Mouse (Mus musculus): ENCODE data around the gene Stpg1. TPM values are rescaled to one million over a fixed set of nuclear protein-coding genes. Genes with fewer than 3 reads are reported as not detected.

Stpg1 gene
- polyA plus RNA-seq, 2 experiments from 2014 or later: not detected

DNA sequence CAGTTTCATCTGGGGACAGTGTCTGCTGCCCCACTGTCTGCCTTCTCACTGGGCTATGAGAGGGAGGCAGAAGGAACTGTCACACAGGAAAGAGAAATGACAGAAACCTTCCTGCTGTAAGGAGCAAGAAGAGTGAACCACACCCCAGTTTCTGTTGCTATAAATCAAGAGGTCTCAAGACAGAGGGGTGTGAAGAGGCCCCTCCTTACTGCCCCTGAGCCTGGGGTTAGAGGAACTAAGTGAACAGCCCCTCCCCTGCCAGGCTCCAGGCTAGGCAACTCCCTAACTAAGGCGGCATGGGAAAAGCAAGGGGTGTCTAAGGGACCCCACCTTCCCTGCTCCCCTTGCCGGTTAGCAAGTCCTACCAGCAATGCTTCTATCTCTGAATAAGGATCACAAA, 69.2 kb downstream of the Stpg1 start:
- no peak for ATAC-seq

DNA sequence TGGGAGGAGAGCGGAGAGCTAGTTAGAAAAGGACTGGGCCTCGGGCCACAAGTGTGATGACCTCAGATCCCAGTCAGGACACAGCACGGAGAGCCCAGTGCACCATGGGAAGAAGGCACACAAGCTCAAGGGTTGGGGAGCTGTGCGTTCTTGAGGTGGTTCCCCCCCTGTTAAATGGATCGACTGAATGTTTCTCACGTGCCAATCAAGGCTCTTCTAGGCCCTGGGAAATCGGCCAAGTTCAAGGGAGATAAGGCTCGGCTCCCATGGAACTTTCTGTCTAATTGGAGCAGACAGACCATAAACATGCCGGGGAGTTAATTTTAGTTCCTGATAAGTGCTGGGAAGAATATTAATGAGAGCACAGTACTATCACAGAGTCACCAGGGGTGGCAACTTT, 70.8 kb downstream of the Stpg1 start:
- ATAC-seq: no peak

DNA sequence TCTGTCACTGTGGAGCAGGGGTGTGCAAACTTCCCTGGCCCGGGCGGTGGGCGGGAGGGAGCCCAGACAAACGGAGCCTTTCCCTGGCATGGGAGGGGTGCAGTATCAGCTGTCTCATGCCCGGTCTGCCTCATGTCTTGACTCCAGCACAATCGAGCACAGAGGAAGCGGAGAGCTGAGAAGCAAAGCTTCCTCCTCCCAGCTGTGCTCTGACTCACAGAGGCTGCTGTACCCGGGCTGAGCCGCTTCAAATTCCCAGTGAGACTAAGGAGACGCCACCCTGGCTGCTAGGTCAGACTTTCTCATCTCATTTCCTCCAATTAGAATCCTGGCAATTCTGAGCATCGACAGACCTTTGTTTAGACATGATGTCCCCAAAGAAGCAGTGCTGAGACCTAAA, 72.5 kb downstream of the Stpg1 start:
- ATAC-seq: no peak

DNA sequence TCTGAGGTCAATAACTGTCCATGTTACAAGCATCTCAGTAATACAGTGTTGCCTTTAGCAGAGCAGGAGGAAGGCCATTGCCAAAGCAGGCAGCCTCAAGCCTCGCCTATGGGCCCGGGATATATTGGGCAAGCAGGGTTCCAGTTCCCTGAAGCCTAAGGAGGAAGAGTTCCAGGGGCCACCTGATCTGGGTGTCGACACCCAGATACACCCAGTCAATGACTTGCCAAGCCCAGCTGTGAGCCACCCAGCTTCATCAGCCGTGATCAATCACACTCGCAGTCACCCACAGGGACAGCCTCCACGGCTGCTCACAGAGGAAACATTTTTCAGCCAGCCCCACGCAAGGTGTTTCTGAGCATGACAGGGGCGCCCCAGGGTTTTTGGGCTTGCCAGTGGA, 72.9 kb downstream of the Stpg1 start:
- no peak for ATAC-seq

DNA sequence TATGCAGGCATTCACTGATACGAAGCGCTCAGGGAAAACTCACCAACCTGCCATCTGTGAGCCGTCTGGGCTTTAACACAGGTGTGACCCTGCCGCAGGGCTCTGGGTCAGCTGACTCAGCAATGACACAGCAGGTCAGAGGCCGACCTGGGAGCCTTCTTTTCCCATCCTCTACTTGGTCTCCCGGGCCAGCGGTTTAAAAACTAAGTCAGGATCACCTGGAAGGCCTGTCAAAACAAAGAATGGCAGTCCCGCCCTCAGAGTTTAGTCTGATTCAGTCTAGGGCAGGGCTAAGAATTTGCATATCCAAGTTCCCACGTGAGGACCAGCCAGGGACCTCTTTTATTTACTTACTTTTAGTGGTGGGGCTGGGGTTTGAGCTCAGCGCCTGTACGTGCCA, 74.6 kb downstream of the Stpg1 start:
- ATAC-seq: no peak

DNA sequence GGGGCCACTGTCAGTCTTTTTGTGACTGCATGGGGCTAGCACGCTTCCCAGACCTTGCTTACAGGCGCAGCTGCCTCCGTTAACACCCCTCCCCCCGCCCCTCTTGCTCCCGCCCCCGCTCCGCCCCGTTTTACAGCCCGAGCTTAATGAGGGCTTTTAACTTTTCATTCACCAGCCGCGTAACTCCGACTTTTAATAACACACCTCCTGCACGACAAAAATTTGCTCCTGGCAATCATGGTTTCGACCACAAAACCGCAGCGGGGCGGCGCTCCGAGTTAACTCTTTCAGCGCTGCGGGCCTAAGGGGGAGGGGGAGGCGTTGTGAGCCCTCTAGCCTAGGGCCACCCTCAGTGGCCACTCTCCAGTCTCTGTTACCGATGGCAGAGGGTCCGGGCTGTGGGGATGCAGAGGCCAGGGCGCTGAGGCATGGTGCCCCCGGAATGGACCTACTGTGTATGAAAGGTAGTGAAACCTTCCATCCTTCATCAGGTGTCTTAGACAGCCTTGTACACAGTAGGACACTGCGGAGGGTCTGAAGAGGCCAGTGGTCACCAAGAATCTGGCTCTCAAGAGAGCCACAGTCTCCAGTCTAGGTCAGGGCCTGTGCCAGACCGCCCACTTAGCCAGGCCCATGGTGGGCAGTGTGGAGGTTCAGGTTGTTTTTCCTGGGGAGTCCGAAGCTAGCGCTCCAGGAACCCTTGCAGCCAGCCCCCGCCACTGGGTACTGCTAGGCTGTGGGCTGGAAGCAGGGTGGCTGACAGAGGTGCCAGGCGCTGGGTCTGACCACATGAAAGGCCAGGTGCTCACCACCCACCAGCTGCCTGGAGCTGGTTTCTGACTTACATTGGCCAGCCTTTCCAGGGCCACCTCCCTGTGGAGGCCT, 75.8 kb downstream of the Stpg1 start:
- ATAC-seq: peak; percentile 62

DNA sequence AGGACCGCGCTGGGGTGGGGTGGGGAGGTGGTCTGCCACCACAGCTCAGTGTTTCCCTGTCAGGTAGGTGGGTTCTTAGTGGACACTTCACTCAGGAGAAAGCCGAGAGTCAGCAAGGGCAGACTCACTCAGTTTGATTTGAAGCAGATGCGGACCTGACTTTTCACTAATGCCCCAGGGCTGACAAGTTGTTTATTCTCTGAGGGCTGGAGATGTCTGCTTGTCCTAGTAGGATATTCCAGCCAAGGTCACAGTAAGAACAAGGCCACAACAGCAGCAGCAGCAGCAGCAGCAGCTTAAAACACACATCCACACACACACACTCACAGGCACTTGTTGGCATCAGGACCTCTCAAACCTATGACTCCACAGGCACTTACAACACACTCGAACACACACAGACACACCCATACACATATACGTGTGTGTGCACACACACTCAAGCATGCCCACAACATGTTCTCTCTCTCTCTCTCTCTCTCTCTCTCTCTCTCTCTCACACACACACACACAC, 76.5 kb downstream of the Stpg1 start:
- no peak for ATAC-seq

DNA sequence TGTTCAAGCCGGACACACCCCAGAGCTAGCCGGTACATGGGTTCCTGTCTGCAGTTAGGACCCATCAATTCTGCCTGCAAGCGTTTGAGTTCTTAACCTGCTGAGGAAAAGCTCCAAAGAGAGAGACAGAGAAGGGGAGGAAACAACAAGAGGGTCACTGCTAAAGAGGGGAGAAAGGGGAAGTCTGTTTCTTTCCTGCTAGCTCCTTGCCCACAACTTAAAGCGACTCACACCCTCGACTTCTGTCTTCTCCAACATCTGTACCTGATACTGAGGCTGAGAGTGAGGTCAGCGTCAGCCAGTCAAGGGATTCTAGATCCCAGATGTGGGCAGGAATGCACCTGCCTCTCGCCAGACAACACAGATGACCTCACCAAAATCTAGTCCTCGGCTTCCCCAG, 77.7 kb downstream of the Stpg1 start:
- ATAC-seq: no peak

DNA sequence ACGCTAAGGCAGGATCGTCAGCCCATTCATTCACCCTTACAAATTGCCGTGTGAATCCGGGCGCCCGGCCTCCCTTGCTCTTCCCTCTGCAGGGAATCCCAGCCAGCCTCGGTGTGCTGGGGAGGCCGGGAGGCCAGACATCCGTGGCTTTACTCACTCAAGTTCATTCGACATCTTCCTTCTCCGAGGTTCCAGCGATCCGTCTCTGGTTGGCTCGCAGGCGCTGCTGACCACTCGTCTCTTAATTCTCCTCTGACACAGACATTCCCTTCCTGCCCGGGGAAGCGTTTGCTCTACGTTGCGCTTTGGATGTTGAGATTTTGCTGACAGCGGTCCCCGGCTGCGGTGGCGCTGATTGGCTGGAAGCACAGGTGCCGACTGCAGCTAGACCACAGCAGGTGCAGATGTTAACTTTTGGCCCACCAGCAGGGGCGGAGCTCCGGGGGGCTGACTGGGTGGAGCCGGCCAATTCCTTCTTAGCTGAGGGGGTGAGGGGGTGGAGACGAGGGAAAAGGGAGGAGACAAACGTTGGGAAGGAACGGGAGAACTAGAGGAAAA, 78.7 kb downstream of the Stpg1 start, which contains the start of gene Grhl3:
TSS of gene Grhl3 (minus strand) at position 380 of the 558 bp plus-strand sequence.
- no peak for ATAC-seq

DNA sequence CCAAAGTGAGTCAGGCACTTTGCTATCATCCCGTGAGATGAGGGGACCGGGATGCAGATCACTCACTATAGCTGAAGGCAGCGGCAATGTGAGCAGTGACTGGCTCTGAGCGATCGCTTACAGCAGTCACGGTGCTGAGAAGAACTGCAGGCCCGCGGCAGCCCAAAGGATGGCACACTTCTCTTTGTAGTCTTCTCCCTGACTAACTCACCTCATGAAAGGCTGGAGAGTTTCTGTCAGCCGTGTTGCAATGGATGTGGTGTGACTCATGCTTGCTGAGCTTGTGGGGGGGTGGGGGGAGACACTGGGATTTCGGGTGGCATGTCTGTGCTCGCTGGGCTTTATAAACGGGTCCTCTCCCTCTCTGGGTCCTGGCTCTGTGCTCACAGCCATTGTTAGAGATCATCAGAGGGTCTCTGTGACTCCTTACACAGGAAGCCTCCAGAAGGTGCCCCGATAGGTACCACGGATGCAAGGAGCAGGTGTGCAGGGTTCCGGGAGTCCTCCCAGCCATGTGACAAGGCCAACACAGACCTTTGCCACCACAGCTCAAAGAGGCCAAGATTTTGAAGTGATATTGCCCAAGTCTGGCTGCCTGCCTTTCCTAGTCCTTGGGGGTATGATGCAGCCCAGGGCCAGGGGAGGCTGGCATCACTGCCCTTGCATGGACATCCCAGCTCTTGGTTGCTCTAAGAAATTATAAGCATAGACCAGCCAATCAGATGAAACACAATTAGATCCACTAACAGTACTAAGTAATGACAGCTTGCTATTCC, 81.0 kb downstream of the Stpg1 start:
- ATAC-seq: no peak

DNA sequence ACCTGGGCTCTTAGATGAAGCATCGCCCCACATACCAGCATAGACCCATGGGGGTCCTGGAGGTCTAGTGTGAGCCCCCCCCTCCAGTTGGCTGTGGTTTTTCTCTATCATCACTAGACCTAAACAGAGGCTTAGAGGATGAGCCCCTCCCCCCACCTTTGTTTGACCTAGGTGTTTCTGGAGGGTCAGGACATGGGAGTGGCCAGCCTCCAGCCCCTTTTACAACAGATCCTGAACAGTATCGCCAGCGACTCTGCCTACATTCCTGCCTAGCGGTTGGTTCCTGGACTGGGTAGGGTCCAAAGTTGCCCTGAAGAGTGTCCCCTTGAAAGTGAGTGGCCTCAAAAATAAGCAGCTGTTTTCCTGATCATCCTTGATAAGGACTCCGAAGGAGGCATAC, 83.9 kb downstream of the Stpg1 start:
- no peak for ATAC-seq

DNA sequence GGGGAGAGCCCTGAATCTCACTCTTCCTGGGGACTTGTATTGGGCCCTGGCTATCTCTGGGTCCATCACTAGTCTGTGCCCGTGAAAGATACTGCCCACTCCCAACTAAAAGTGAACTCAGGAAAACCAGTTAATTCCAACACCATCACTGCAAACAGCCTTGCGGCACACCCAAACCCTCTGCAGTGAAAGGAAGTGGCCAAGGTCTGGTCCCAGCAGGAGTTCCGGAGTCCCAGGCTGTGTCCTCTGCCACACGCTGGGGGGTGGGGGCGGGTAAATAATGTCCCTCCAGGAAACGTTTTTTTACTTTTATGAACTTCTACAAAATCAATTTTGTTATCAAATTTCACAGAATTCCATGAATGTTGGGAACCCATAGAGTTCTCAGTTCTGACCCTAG, 85.1 kb downstream of the Stpg1 start:
- ATAC-seq: no peak

DNA sequence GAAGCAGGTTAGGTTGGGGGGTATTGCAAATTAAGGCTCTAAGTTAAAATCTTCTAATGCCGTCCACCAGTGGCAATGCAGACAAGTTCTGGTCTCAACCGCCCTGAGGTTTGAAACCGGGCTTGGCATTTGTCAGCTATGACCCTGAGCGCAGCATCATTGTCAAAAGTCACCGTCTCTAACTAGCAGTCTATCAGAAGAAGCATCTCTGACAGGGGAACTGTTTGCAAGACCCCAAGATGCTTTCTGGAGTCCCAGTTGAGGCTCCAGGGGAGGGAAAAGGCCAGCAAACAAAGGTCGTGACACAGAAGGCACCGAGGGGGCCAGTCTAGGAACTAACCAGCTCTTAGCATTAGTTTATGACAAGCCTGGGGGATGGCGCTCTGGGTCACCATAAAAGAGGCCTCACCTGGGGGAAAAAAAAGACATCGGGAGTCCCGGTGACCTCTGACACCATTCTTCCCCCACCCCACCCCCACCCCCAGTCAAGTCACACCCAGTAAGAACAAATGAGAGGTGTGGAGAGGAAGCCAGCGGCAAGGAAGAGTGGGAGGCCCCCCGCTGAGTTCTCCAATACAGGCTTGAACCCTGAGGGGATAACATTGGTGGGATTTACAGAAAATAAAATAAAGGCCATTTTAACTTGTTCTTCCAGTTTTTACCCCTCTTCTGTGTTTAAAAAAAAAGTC, 86.8 kb downstream of the Stpg1 start:
- ATAC-seq: no peak

DNA sequence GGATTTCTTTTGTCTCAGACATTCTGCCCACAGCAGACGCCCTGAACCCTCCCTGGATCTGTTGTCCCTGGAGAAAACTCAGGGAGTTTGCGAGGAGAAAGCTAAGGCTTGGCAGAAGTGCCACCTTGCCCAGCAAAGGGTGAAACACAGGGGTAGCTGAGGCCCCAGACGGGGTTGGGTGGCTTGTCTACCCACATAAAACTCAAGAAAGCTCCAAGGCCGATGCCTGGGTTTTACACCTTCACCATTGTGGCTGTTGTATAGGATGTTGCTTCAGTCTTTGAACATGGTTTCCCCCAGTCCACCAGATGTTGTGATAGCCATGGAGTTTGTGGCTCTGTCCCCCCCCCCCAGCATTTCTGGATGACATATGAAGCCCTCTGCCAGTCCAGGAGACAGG, 90.2 kb downstream of the Stpg1 start:
- ATAC-seq: no peak

Other genes with a start within 250 kb of the Stpg1 start
- 1 to 10 TPM; 7.0 to 8.0 TPM for gene Clic4, start 222.0 kb upstream of the Stpg1 start, polyA plus RNA-seq (2017; shearing (Covaris generic))
- gene Srrm1, start 141.5 kb upstream of the Stpg1 start, polyA plus RNA-seq (2017; shearing (Covaris generic)): 100 to 1,000 TPM; 229 to 232 TPM
- gene Ncmap, start 96.6 kb upstream of the Stpg1 start, polyA plus RNA-seq (2017; shearing (Covaris generic)): 10 to 100 TPM; 68.5 to 95.2 TPM
- gene Rcan3, start 60.9 kb upstream of the Stpg1 start, polyA plus RNA-seq (2017; shearing (Covaris generic)): 10 to 100 TPM; 15.0 to 16.0 TPM
- 10 to 100 TPM; 11.6 to 15.8 TPM for gene Nipal3, start 248 bp downstream of the Stpg1 start, polyA plus RNA-seq (2017; shearing (Covaris generic))
- gene Grhl3, start 78.8 kb downstream of the Stpg1 start, polyA plus RNA-seq (2017; shearing (Covaris generic)): not detected
- gene Ifnlr1, start 191.5 kb downstream of the Stpg1 start, polyA plus RNA-seq (2017; shearing (Covaris generic)): not detected
- not detected for gene Il22ra1, start 233.4 kb downstream of the Stpg1 start, polyA plus RNA-seq (2017; shearing (Covaris generic))

Data from CD4-positive, CD25-positive, alpha-beta regulatory T cell, adult 4 months (primary cell).